Mouse (Mus musculus) stomach, embryonic 16.5 days (tissue): ENCODE results near the gene Zfp663. TPM values are rescaled to one million over a fixed set of nuclear protein-coding genes. Genes with fewer than 3 reads are reported as not detected.
A peak's percentile ranks its signal among the peaks of the same experiment; 100 is the strongest.

Experiments
- ATAC-seq: fragments of 200-750 bp; cut with Nextera tagmentation; 2 replicates; pipeline ENCODE4 v1.8.0; 2017; ENCODE audit warnings: moderate number of reproducible peaks, moderate TSS enrichment; ENCODE audit not compliant: insufficient read depth, low FRiP score
- H3K27ac ChIP-seq: fragments of 300-500 bp; sonication (generic); 2 replicates; pipeline ENCODE4 v1.5.1; 2014; ENCODE audit warnings: low read length
- H3K27me3 ChIP-seq: fragments of 300-500 bp; sonication (generic); 2 replicates; pipeline ENCODE4 v1.6.1; 2014; ENCODE audit warnings: low read length, control low read depth, mixed read lengths; ENCODE audit not compliant: control insufficient read depth, insufficient read depth
- H3K36me3 ChIP-seq: fragments of 300-500 bp; sonication (generic); 2 replicates; pipeline ENCODE4 v1.6.1; 2014; ENCODE audit warnings: low read length; ENCODE audit not compliant: control insufficient read depth, insufficient read depth
- H3K4me1 ChIP-seq: fragments of 300-500 bp; sonication (generic); 2 replicates; pipeline ENCODE4 v1.6.1; 2014; ENCODE audit warnings: low read length, control low read depth, mixed read lengths; ENCODE audit not compliant: control insufficient read depth, insufficient read depth
- H3K4me2 ChIP-seq: fragments of 300-500 bp; sonication (generic); 2 replicates; pipeline ENCODE4 v1.6.1; 2014; ENCODE audit warnings: low read depth, low read length, mixed read lengths
- H3K4me3 ChIP-seq: fragments of 300-500 bp; sonication (generic); replicated peaks from 2 replicates; pipeline ENCODE4 v1.5.1; 2014; ENCODE audit warnings: mild to moderate bottlenecking, low read length
- H3K9ac ChIP-seq: fragments of 300-500 bp; sonication (generic); 2 replicates; pipeline ENCODE4 v1.6.1; 2014; ENCODE audit warnings: low read length
- H3K9me3 ChIP-seq: fragments of 300-500 bp; sonication (generic); replicated peaks from 2 replicates; pipeline ENCODE4 v1.6.1; 2016; ENCODE audit warnings: low read length, control low read depth; ENCODE audit not compliant: control insufficient read depth
- WGBS: fragments of 180-500 bp; shearing (Covaris S2); extraction: QIAGEN DNeasy Blood & Tissue Kit; methylation state at CpG from one replicate; pipeline ENCODE4 v1.1.7; 2014; 5-methylcytosine and 5-hydroxymethylcytosine counted together
- polyA plus RNA-seq: library from polyadenylated mRNA; unstranded; fragments of >200 nt; fragmentation: Nextera tagmentation; extraction: Ambion mirVana; gene quantifications from 2 replicates; pipeline ENCODE4 v1.2.1, GENCODE M21; 2015

Zfp663 gene
- 0.64 and 0.87 TPM in 2 replicates for polyA plus RNA-seq

DNA sequence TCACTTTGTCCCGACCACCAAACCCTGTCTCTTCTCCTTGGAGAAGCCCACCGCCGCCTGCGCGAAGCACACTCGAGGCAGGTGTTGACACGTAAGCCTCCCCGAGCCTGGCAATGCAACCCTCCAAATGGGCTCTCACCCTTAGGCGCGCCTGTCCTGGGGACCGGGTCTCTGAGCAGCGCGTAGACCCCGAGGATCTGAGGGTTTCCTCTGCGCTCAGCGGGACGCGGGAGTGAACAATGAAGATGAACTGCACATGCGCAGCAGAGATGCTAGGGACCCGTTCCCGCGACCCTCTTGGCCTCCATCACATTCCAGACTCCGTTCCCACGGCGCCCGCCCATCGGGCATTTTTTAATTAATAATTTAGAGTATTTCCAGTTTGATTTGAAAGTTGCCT is at the start of gene Zfp663:
Zfp663 (minus strand) TSS at position 234 of the 400 bp plus-strand sequence.
- no peak for ATAC-seq
- Histone ChIP-seq H3K4me3 (peak within 1 kb of the TSS; percentile 36), H3K9me3 (no peaks in the 10 kb centered on the region), H3K36me3 (no peaks in the 10 kb centered on the region), H3K4me1 (peaks cover 7% of the 10 kb centered on the region), H3K9ac (peak within 1 kb of the TSS; percentile 48), H3K27ac (no peak within 1 kb of the TSS; the same call in 1 of the 2 replicates), H3K4me2 (peak within 1 kb of the TSS; percentile 48), H3K27me3 (peaks cover 16% of the 10 kb centered on the region)
- under 1% methylated on average over 27 of the region's 27 CpGs for WGBS

DNA sequence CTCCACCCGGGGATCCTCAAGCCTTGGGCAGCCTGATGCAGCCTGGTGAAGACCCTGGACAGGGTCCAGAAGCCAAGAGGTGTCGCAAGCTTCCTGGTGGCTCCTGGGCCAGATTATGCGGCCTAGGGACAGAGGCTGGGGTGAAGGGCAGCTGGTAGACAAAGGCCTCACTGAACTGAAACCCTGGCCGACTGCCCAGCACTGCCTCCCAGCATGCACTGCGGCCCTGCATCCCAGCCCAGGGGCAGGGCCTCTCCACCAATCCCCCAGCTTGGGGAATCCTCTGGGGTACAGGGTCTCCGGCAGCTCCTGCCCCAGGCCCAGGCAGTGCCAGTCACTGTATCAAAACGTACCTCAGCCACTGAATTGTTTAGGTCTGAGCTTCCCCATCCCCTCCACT is 48.8 kb upstream of the Zfp663 start:
- Histone ChIP-seq H3K4me2 (no peak overlapping the region), H3K4me1 (no peaks in the 10 kb centered on the region), H3K4me3 (no peak overlapping the region), H3K36me3 (no peaks in the 10 kb centered on the region), H3K9ac (no peak overlapping the region), H3K27ac (no peak overlapping the region), H3K9me3 (no peaks in the 10 kb centered on the region), H3K27me3 (no peaks in the 10 kb centered on the region)
- 65% methylated on average over 7 of the region's 7 CpGs for WGBS
- ATAC-seq, result peak; percentile 26; the same call in 1 of the 2 replicates

DNA sequence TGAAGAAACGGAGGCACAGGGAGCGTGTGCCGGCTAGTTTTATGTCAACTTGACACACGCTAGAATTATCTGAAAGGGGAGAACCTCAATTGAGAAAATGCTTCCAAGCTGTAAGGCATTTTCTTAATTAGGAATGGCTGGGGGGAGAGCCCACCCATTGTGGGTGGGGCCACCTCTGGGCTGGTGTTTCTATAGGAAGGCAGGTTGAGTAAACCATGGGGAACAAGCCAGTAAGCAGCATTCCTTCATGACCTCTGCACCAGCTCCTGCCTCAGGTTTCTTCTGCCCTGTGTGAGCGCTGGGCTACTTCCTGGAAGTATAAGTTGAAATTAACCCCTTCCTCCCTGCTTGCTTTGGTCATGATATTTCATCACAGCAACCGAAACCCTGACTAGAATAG is 47.3 kb upstream of the Zfp663 start:
- no peaks in the 10 kb centered on the region for H3K9me3 ChIP-seq
- H3K4me1 ChIP-seq, result no peaks in the 10 kb centered on the region
- H3K27me3 ChIP-seq, result no peaks in the 10 kb centered on the region
- no peak overlapping the region for H3K9ac ChIP-seq
- H3K4me3 ChIP-seq, result no peak overlapping the region
- no peak overlapping the region for H3K4me2 ChIP-seq
- H3K36me3 ChIP-seq, result no peaks in the 10 kb centered on the region
- H3K27ac ChIP-seq, result no peak overlapping the region
- 64% methylated on average over 6 of the region's 6 CpGs for WGBS
- ATAC-seq, result no peak

DNA sequence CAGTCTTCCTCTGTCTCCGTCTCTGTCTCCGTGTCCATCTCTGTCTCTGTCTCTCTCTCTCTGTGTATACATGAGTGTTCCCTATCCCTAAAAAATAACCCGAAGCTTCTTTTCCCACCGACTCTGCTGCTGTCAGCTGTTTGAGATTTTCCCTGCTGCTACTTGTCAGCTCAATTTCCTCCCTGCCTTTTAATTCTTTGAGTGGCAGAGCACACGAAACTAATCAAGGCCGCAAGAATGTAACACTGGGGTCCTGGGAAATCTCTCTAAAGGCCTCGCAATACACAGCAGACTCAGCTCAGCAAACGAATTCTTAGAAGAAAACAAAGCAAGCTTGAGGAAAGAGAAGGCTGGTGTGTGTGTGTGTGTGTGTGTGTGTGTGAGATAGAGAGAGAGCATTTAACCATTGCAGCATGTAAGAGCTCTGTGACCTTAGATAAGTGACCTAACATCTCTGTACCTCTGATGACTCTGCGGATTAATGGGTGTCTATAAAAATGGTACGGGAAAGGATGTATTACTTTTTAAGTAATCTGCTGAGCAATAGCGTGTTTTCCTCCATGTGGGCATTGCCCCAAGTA is 46.7 kb upstream of the Zfp663 start:
- no peaks in the 10 kb centered on the region for H3K36me3 ChIP-seq

DNA sequence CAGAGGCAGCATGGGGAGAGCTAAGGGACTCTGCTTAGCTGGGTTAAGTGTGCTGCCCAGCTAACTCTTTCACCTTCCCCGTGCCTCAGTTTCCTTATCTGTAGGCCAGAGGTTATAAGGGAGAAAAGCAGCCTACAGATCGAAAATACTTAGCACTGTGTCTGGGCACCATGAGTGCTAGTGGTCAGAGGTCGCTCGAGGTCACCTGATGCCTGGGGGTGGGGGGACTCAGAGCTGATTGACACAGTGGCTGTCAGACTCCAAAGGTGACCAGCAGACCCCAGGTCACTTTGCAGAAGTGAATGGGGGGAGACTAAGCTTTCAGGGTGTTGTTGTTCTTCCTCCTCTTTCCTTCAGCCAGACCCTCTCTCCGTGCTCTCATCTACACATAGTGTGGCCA is 45.8 kb upstream of the Zfp663 start:
- no peak for ATAC-seq
- Histone ChIP-seq H3K27ac (no peak overlapping the region), H3K36me3 (no peaks in the 10 kb centered on the region), H3K9me3 (no peaks in the 10 kb centered on the region), H3K4me2 (no peak overlapping the region), H3K27me3 (no peaks in the 10 kb centered on the region), H3K4me1 (no peaks in the 10 kb centered on the region), H3K4me3 (no peak overlapping the region), H3K9ac (no peak overlapping the region)
- 63% methylated on average over 5 of the region's 5 CpGs for WGBS

More for the DNA sequence above, 46.7 kb upstream of the Zfp663 start:
- no peaks in the 10 kb centered on the region for H3K4me1 ChIP-seq
- H3K4me2 ChIP-seq, result no peak overlapping the region
- no peak overlapping the region for H3K27ac ChIP-seq
- H3K4me3 ChIP-seq, result no peak overlapping the region
- no peak overlapping the region for H3K9ac ChIP-seq
- WGBS, result 43% methylated on average over 11 of the region's 11 CpGs
- no peaks in the 10 kb centered on the region for H3K27me3 ChIP-seq
- H3K9me3 ChIP-seq, result no peaks in the 10 kb centered on the region
- ATAC-seq, result no peak

DNA sequence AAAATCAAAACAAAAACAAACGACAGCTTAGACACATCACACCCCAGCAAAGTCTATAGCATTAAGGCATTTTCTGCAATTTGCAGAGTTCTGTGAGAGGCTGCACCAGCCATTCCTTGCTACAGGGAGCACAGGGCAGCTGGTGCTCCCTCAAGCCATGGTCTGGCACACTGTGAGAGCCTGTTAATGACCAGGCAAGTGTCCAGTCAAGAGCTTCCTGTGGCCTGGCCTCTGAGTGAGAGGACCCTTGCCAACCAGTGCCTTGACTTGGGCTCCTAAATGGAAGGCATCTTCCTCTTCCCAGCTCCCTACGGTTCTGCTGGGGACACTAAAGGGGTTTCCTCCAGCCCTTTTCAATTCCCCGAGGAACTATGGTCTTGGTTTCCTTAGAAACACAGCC is 45.4 kb upstream of the Zfp663 start:
- no peak overlapping the region for H3K4me2 ChIP-seq
- WGBS, result 49% methylated on average over 3 of the region's 3 CpGs
- no peak overlapping the region for H3K4me3 ChIP-seq
- no peaks in the 10 kb centered on the region for H3K4me1 ChIP-seq
- H3K9ac ChIP-seq, result no peak overlapping the region
- no peaks in the 10 kb centered on the region for H3K36me3 ChIP-seq
- no peak for ATAC-seq
- H3K9me3 ChIP-seq, result no peaks in the 10 kb centered on the region
- H3K27me3 ChIP-seq, result no peaks in the 10 kb centered on the region
- no peak overlapping the region for H3K27ac ChIP-seq

DNA sequence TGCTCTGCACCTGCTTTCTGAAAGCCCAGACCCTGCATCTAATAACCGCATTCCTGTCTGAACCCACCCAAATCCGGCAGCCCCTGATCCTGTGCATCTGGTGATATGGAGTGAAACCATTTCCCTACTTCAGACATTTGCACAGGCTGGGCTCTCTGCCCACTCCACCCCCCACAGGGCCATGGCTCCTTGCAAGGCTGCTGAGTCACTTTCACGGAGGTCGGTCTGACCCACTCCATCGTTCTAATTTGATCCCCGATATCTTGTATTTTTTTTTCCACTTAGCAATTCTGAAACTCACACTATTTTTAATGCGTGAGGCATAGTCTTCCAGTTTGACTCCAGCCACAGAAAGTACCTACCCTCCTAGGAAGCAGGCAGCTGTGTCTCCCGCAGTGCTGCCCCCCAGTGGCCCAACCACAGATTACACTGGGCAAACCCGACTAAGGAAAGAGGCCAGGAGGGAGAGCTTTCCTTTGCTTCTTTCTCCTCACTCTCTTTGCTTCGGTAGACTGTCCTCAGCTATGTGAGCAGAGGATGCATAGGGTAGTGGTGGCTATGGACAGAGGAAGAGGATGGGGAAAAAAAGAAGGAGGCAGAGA is 39.3 kb upstream of the Zfp663 start:
- Histone ChIP-seq H3K9ac (no peak overlapping the region), H3K36me3 (no peaks in the 10 kb centered on the region), H3K4me1 (peaks cover 11% of the 10 kb centered on the region; the same call in 1 of the 2 replicates), H3K9me3 (no peaks in the 10 kb centered on the region), H3K4me2 (no peak overlapping the region), H3K27me3 (no peaks in the 10 kb centered on the region), H3K4me3 (no peak overlapping the region), H3K27ac (no peak overlapping the region)
- no peak for ATAC-seq
- 39% methylated on average over 10 of the region's 10 CpGs for WGBS

DNA sequence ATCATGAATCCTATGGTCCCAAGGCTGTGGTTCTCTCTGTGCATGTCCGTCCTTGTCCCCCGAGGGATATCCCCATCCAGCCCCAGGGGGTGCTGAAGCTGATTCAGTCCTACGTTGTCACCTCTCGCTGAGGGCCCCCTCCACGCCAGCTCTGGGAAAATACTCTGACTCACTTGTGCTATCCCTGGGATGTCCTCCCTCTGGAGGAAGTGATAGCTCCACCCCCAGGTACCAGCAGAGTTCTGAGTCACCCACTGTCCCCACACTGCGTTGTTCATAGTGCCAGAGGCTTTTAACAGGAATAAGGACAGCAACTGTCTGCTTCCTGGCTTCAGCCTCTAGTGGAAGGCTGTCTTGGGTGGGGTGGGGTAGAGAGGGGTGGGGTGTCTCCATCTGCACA is 36.8 kb upstream of the Zfp663 start:
- Histone ChIP-seq H3K9me3 (no peaks in the 10 kb centered on the region), H3K9ac (no peak overlapping the region), H3K36me3 (no peaks in the 10 kb centered on the region), H3K27me3 (no peaks in the 10 kb centered on the region), H3K4me3 (no peak overlapping the region), H3K27ac (no peak overlapping the region), H3K4me1 (peaks cover 15% of the 10 kb centered on the region; the same call in 1 of the 2 replicates), H3K4me2 (no peak overlapping the region)
- WGBS, result 30% methylated on average over 6 of the region's 6 CpGs
- ATAC-seq, result peak; percentile 61; the same call in 1 of the 2 replicates

DNA sequence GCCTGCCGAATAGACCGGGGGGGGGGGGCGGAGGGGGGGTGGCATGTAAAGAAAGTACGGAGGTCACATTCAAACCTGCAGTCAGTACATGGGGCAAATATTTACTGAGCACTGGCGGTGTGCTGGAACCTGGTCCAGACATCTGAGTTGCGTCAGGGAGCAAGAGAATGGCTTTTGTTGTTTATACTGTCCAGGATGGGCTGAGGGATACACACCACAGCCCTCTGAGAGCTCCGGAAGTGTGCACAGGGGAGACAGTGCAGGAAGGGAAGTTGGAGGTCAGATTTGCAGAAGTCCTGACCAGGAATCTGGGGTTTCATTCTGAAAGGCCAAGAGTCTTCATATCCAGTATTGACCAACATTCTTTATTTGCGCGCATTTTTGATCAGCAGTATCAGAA is 36.4 kb upstream of the Zfp663 start:
- Histone ChIP-seq H3K4me2 (no peak overlapping the region), H3K27me3 (no peaks in the 10 kb centered on the region), H3K27ac (no peak overlapping the region), H3K4me1 (peaks cover 15% of the 10 kb centered on the region; the same call in 1 of the 2 replicates), H3K9me3 (no peaks in the 10 kb centered on the region), H3K4me3 (no peak overlapping the region), H3K9ac (no peak overlapping the region), H3K36me3 (no peaks in the 10 kb centered on the region)
- 0 out of 2 replicates have a peak, but pooled peaks have one; percentile 12 for ATAC-seq
- WGBS, result 29% methylated on average over 9 of the region's 9 CpGs
